Mouse (Mus musculus): ENCODE measurements around the gene Itpkb.

- no peak for TF ChIP-seq CTCF (IDR thresholded peaks at IDR 0.05; ENCODE audit: extremely low read depth, insufficient read depth, low read length)
- no peak for TF ChIP-seq POLR2A (IDR thresholded peaks at IDR 0.05; ENCODE audit: extremely low read depth, insufficient read depth, low read length)
These were observed 25.9 kb downstream of the Itpkb start for GRCm38 (mm10) chr1:180356176-180356575.

All from cortical plate, adult 2 months (tissue).